Mouse (Mus musculus) midbrain, embryonic 14.5 days (tissue): ENCODE measurements around the gene Smim14. TPM values are rescaled to one million over a fixed set of nuclear protein-coding genes. Genes with fewer than 3 reads are reported as not detected.
"Not testable (repeated sequence)": the region's sequence is repeated elsewhere in the genome, so short reads cannot be mapped to it uniquely, and the experiment has no call there.

ENCODE experiments used
- ATAC-seq: fragments of 200-750 bp; cut with Nextera tagmentation; 2 replicates; pipeline ENCODE4 v1.8.0; 2017; ENCODE audit warnings: moderate number of reproducible peaks, moderate library complexity; ENCODE audit not compliant: low FRiP score, low TSS enrichment
- DNase-seq: peaks from one replicate; pipeline ENCODE4 v3.0.0-alpha.2; 2015
- H3K27ac ChIP-seq: fragments of 300-500 bp; sonication (generic); replicated peaks from 2 replicates; pipeline ENCODE4 v1.5.1; 2014; ENCODE audit warnings: mild to moderate bottlenecking, low read depth, low read length, moderate library complexity
- H3K27me3 ChIP-seq: fragments of 300-500 bp; sonication (generic); 2 replicates; pipeline ENCODE4 v1.6.1; 2014; ENCODE audit warnings: low read length, control low read depth, mixed read lengths; ENCODE audit not compliant: control insufficient read depth, insufficient read depth
- H3K36me3 ChIP-seq: fragments of 300-500 bp; sonication (generic); 2 replicates; pipeline ENCODE4 v1.6.1; 2014; ENCODE audit warnings: low read length, control low read depth; ENCODE audit not compliant: control insufficient read depth, insufficient read depth
- H3K4me1 ChIP-seq: fragments of 300-500 bp; sonication (generic); 2 replicates; pipeline ENCODE4 v1.6.1; 2014; ENCODE audit warnings: mild to moderate bottlenecking, antibody characterized with exemption, low read length, control low read depth; ENCODE audit not compliant: control insufficient read depth, insufficient read depth
- H3K4me2 ChIP-seq: fragments of 300-500 bp; sonication (generic); 2 replicates; pipeline ENCODE4 v1.6.1; 2014; ENCODE audit warnings: mild to moderate bottlenecking, low read length, moderate library complexity
- H3K4me3 ChIP-seq: fragments of 300-500 bp; sonication (generic); replicated peaks from 2 replicates; pipeline ENCODE4 v1.5.1; 2014; ENCODE audit warnings: low read depth, low read length
- H3K9ac ChIP-seq: fragments of 300-500 bp; sonication (generic); replicated peaks from 2 replicates; pipeline ENCODE4 v1.6.1; 2014; ENCODE audit warnings: mild to moderate bottlenecking, low read length, moderate library complexity
- H3K9me3 ChIP-seq: fragments of 300-500 bp; sonication (generic); 2 replicates; pipeline ENCODE4 v1.6.1; 2016; ENCODE audit warnings: low read length, control low read depth, mixed read lengths; ENCODE audit not compliant: control insufficient read depth
- WGBS: fragments of 180-500 bp; shearing (Covaris S2); extraction: QIAGEN DNeasy Blood & Tissue Kit; methylation state at CpG from one replicate; pipeline ENCODE4 v1.1.7; 2014; 5-methylcytosine and 5-hydroxymethylcytosine counted together
- polyA plus RNA-seq: library from polyadenylated mRNA; unstranded; fragments of >200 nt; fragmentation: Nextera tagmentation; extraction: Ambion mirVana; gene quantifications from 2 replicates; pipeline ENCODE4 v1.2.1, GENCODE M21; 2014

Smim14 gene
- polyA plus RNA-seq, 1 experiment from 2014 or later: 196 TPM

DNA sequence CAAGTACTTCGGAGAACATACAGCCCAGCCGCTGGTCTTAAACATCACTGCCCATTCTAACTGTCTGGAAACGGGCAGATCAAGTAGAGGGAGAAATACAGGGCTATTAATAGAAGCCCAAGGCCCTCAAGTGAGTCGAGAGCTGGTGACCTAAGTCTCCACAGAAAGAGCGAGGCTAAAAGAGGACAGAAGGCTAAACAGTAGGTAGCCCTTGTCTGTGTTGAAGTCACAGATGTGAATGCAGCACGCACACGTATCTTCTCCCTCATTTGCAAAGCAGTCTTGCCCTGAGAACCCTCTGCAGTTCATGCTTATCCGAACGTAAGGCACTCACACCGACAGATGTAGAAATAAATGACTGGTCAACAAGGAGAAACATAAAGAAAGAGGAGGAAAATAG lies 49.6 kb downstream of the Smim14 start:
- DNase-seq: no peak
- no peak for ATAC-seq
- H3K9me3 ChIP-seq: no peaks in the 10 kb centered on the region

DNA sequence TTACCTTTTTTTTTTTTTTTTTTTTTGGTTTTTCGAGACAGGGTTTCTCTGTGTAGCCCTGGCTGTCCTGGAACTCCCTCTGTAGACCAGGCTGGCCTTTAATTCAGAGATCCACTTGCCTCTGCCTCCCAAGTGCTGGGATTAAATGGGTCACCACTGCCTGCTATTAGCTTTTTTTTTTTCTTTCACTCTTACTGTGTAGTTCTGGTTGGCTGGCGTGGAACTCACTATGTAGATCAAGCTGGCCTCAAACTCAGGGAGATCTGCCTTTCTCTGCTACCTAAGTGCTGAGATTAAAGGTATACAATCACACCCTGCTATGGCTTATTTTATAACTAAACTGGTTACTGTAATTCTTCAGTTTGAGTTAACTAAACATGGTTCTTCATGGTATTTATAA lies 50.5 kb downstream of the Smim14 start:
- no peak overlapping the region for H3K4me2 ChIP-seq
- no peak for DNase-seq
- no peak for ATAC-seq
- H3K4me1 ChIP-seq: peaks cover 13% of the 10 kb centered on the region
- no peak overlapping the region for H3K4me3 ChIP-seq
- H3K27ac ChIP-seq: no peak overlapping the region
- H3K9me3 ChIP-seq: no peaks in the 10 kb centered on the region
- H3K9ac ChIP-seq: no peak overlapping the region
- 80% methylated on average over 2 of the region's 2 CpGs for WGBS
- H3K27me3 ChIP-seq: no peaks in the 10 kb centered on the region
- H3K36me3 ChIP-seq: no peaks in the 10 kb centered on the region

More for the DNA sequence above, 49.6 kb downstream of the Smim14 start:
- WGBS: 89% methylated on average over 10 of the region's 10 CpGs
- no peak overlapping the region for H3K27ac ChIP-seq
- no peak overlapping the region for H3K9ac ChIP-seq
- no peak overlapping the region for H3K4me3 ChIP-seq
- H3K4me1 ChIP-seq: peaks cover 13% of the 10 kb centered on the region
- no peaks in the 10 kb centered on the region for H3K27me3 ChIP-seq
- H3K4me2 ChIP-seq: no peak overlapping the region
- H3K36me3 ChIP-seq: no peaks in the 10 kb centered on the region

DNA sequence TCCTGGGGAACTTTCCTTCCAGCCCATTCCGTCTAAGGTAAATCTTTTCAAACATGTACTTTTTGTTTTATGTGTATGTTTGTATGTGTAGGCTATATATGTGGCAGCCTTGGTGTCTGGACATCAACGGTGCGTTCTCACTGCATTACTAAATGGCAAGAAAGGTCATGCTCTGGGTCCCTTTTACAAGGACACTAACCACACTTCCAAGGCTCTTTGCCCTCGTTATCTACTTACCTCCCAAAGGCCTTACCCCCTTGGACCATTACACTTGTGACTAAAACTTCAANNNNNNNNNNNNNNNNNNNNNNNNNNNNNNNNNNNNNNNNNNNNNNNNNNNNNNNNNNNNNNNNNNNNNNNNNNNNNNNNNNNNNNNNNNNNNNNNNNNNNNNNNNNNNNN lies 54.0 kb downstream of the Smim14 start:
- Histone ChIP-seq H3K27ac (no peak overlapping the region), H3K27me3 (no peaks in the 10 kb centered on the region), H3K9ac (no peak overlapping the region), H3K4me2 (no peak overlapping the region), H3K4me1 (no peaks in the 10 kb centered on the region), H3K4me3 (no peak overlapping the region), H3K9me3 (no peaks in the 10 kb centered on the region), H3K36me3 (0 out of 2 replicates have a peak, but pooled peaks cover 2% of the 10 kb centered on the region)
- DNase-seq (no peak), ATAC-seq (no peak)
- WGBS: 91% methylated on average over 4 of the region's 4 CpGs

DNA sequence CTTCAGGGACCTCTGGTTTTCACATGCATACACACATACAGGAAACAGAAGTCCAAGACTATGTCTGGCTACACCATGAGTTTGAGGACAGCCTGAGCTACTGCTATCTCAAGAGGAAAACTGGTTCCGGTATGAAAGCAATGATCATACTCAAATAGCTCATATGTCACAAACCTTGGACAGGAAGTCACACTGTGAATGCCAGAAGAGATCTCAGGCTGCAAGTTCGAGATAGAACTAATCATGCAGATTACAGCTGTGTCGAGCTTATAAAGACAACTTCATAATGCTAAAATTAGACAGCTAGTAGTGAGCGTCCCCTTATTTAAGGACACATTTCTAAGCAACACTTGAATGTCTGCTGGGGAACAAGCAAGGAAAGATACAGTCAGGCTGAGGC lies 56.5 kb downstream of the Smim14 start:
- 0 out of 2 replicates have a peak, but pooled peaks cover 2% of the 10 kb centered on the region for H3K36me3 ChIP-seq
- H3K27me3 ChIP-seq: no peaks in the 10 kb centered on the region
- ATAC-seq (no peak), DNase-seq (no peak)
- no peaks in the 10 kb centered on the region for H3K9me3 ChIP-seq
- H3K4me2 ChIP-seq: no peak overlapping the region
- 81% methylated on average over 4 of the region's 4 CpGs for WGBS
- no peaks in the 10 kb centered on the region for H3K4me1 ChIP-seq
- H3K27ac ChIP-seq: no peak overlapping the region
- H3K4me3 ChIP-seq: no peak overlapping the region
- no peak overlapping the region for H3K9ac ChIP-seq

DNA sequence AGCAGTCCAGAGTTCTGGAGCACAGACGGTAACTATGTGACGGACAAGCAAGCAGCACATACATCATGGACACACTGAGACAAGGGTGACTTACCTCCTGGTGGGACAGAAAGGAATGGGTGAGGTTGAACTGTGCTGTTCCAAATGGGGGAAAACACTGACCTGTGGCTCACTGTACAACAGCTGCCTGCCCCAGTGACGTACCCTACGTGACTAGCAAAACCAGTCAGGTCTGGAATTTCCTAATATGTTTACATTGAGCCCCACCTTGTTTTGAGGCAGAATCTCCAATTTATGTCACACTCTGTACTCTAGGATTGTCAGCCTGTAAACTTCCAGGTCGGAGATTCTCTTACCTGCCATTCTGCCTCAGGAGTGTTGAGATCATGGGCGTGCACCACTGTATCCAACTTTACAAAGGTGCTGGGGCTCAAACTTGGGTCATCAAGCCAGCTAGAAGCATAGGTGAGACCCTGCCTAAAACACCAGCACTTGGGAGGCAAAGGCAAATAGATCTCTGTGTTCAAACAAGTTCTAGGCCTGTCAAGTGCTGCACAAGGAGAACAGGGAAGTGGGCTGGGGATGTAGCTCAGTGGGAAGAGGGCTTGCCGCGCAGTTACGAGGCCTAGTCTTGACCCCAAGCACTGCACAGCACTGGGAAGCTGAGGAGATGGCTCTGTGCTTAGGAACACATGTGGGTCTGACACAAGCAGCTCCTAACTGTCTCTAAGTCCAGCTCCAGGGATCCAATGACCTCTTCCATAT lies 57.1 kb downstream of the Smim14 start:
- no peak for ATAC-seq
- 94% methylated on average over 9 of the region's 9 CpGs for WGBS
- H3K4me2 ChIP-seq: no peak overlapping the region

DNA sequence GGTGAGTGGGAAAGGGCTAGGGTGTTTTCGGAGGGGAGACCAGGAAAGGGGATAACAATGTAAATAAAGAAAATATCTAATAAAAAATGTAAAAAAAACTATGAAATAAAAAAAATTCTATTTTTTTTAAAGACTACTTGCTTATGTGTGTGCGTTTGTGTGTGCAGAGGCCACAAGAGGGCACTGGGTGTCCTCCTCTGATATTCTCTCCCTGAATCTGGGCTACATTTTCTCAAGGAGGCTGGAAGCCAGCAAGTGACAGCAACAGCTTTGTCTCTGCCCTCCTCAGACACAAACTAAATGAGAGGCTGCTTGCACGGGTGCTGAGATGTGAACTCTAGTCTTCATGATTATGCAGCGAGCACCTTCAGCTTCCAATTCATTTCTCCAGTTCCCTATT lies 58.8 kb downstream of the Smim14 start:
- WGBS: 65% methylated on average over 4 of the region's 4 CpGs
- H3K4me2 ChIP-seq: no peak overlapping the region
- H3K9ac ChIP-seq: no peak overlapping the region
- 0 out of 2 replicates have a peak, but pooled peaks cover 2% of the 10 kb centered on the region for H3K36me3 ChIP-seq
- no peak overlapping the region for H3K4me3 ChIP-seq
- no peak overlapping the region for H3K27ac ChIP-seq
- H3K4me1 ChIP-seq: no peaks in the 10 kb centered on the region
- no peak for ATAC-seq
- H3K9me3 ChIP-seq: no peaks in the 10 kb centered on the region
- peak; percentile 38 for DNase-seq
- H3K27me3 ChIP-seq: no peaks in the 10 kb centered on the region

More for the DNA sequence above, 57.1 kb downstream of the Smim14 start:
- Histone ChIP-seq H3K27me3 (no peaks in the 10 kb centered on the region), H3K4me1 (no peaks in the 10 kb centered on the region), H3K9me3 (no peaks in the 10 kb centered on the region), H3K36me3 (0 out of 2 replicates have a peak, but pooled peaks cover 2% of the 10 kb centered on the region), H3K27ac (no peak overlapping the region), H3K9ac (no peak overlapping the region), H3K4me3 (no peak overlapping the region)
- no peak for DNase-seq

DNA sequence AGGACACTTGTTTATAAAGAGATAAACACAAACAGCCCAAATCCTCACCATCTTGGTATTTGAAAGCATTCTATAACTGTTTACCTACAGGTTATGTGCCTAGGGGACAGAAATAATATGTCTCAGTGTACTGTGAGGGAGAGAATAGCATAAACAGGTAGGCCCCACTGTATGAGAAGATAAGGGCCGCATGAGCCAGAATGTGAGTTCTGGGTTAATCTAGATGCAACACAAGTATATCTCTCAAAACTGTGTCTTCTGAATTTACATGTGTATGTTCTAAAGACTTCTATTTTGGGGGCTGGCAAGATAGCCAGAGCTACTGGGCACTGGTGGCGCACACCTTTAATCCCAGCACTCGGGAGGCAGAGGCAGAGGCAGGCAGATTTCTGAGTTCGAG lies 60.2 kb downstream of the Smim14 start:
- not testable (repeated sequence) for DNase-seq, H3K9me3 ChIP-seq, H3K27ac ChIP-seq, H3K36me3 ChIP-seq, H3K4me1 ChIP-seq, ATAC-seq, H3K27me3 ChIP-seq, H3K4me3 ChIP-seq, H3K4me2 ChIP-seq, H3K9ac ChIP-seq
- WGBS: 97% methylated on average over 4 of the region's 4 CpGs

DNA sequence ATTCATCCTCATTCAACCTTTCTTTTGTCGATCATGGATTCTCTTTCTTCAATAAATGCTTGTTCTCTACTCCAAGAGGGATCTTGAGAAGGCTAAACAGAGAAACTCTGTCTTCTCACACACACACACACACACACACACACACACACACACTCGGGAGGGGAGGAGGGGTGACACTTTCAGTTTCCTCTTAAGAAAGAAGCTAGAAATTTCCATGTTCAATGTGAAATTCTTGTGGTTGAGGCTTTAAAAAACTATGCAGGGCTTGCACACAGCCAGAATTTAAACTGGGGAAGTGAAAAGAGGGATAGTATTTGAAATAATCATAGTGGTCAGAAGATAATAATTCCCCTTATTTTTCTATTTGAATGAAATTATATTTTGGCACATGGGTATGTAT lies 61.2 kb downstream of the Smim14 start:
- Histone ChIP-seq H3K4me1 (no peaks in the 10 kb centered on the region), H3K27me3 (no peaks in the 10 kb centered on the region), H3K27ac (no peak overlapping the region), H3K36me3 (0 out of 2 replicates have a peak, but pooled peaks cover 2% of the 10 kb centered on the region), H3K9me3 (no peaks in the 10 kb centered on the region), H3K9ac (no peak overlapping the region), H3K4me2 (no peak overlapping the region), H3K4me3 (no peak overlapping the region)
- 80% methylated on average over 2 of the region's 2 CpGs for WGBS
- no peak for ATAC-seq
- no peak for DNase-seq

DNA sequence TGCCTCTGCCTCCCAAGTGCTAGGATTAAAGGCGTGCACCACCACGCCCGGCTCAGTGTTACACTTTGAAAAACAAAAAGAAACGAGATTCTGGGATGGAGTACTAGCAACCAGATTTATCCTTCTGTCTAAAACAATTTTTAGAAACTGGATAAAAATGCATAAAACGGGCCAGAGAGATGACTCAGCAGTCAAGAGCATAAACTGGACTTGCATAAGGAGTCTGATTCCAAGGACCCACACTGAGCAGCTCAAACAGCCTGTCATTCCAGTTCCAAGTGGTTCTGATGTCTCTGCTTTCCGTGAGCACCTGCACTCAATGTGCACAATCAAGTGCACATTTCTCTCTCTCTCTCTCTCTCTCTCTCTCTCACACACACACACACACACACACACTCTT lies 67.2 kb downstream of the Smim14 start:
- Histone ChIP-seq H3K36me3 (peaks cover 38% of the 10 kb centered on the region), H3K27me3 (no peaks in the 10 kb centered on the region), H3K27ac (no peak overlapping the region), H3K9ac (no peak overlapping the region), H3K9me3 (no peaks in the 10 kb centered on the region), H3K4me2 (no peak overlapping the region), H3K4me1 (no peaks in the 10 kb centered on the region), H3K4me3 (no peak overlapping the region)
- DNase-seq (no peak), ATAC-seq (no peak)
- WGBS: 91% methylated on average over 6 of the region's 6 CpGs
